Mouse (Mus musculus) heart, postnatal 0 days (tissue): ENCODE measurements around the gene Tmcc2. TPM values are rescaled to one million over a fixed set of nuclear protein-coding genes. Genes with fewer than 3 reads are reported as not detected.
"Not testable (repeated sequence)": the region's sequence is repeated elsewhere in the genome, so short reads cannot be mapped to it uniquely, and the experiment has no call there.

Experiments used
- ATAC-seq: fragments of 200-750 bp; cut with Nextera tagmentation; 2 replicates; pipeline ENCODE4 v1.8.0; 2017; ENCODE audit warnings: low read depth, moderate number of reproducible peaks, moderate library complexity; ENCODE audit not compliant: insufficient read depth
- DNase-seq: peaks from one replicate; pipeline ENCODE4 v3.0.0-alpha.2; 2016; ENCODE audit warnings: low spot score
- H3K27ac ChIP-seq: fragments of 300-500 bp; sonication (generic); 2 replicates; pipeline ENCODE4 v1.5.1; 2014; ENCODE audit warnings: low read depth, mild to moderate bottlenecking
- H3K27me3 ChIP-seq: fragments of 300-500 bp; sonication (generic); 2 replicates; pipeline ENCODE4 v1.6.1; 2014; ENCODE audit warnings: low read length, mixed read lengths; ENCODE audit not compliant: control insufficient read depth, insufficient read depth
- H3K36me3 ChIP-seq: fragments of 300-500 bp; sonication (generic); replicated peaks from 2 replicates; pipeline ENCODE4 v1.6.1; 2014; ENCODE audit warnings: low read length, mixed read lengths; ENCODE audit not compliant: control insufficient read depth, insufficient read depth
- H3K4me1 ChIP-seq: fragments of 300-500 bp; sonication (generic); 2 replicates; pipeline ENCODE4 v1.6.1; 2014; ENCODE audit warnings: antibody characterized with exemption; ENCODE audit not compliant: control insufficient read depth, insufficient read depth
- H3K4me2 ChIP-seq: fragments of 300-500 bp; sonication (generic); 2 replicates; pipeline ENCODE4 v1.6.1; 2014; ENCODE audit warnings: low read depth, mild to moderate bottlenecking, low read length, moderate library complexity
- H3K4me3 ChIP-seq: fragments of 300-500 bp; sonication (generic); 2 replicates; pipeline ENCODE4 v1.5.1; 2014; ENCODE audit warnings: low read depth, low read length
- H3K9ac ChIP-seq: fragments of 300-500 bp; sonication (generic); replicated peaks from 2 replicates; pipeline ENCODE4 v1.6.1; 2014; ENCODE audit warnings: low read depth, low read length, mixed read lengths
- H3K9me3 ChIP-seq: fragments of 300-500 bp; sonication (generic); replicated peaks from 2 replicates; pipeline ENCODE4 v1.6.1; 2016; ENCODE audit warnings: low read length; ENCODE audit not compliant: control insufficient read depth
- CTCF ChIP-seq: IDR thresholded peaks from 2 replicates; pipeline ENCODE4 v1.5.1; 2016; ENCODE audit warnings: antibody characterized with exemption, control low read depth, low read depth
- EP300 ChIP-seq: IDR thresholded peaks from 2 replicates; pipeline ENCODE4 v1.6.1; 2016; ENCODE audit warnings: antibody characterized with exemption, low read depth
- WGBS: fragments of 180-500 bp; shearing (Covaris S2); extraction: QIAGEN DNeasy Blood & Tissue Kit; methylation state at CpG from one replicate; pipeline ENCODE4 v1.1.7; 2014; 5-methylcytosine and 5-hydroxymethylcytosine counted together
- polyA plus RNA-seq: library from polyadenylated mRNA; unstranded; fragments of >200 nt; fragmentation: Nextera tagmentation; extraction: Ambion mirVana; gene quantifications from 2 replicates; pipeline ENCODE4 v1.2.1, GENCODE M21; 2015
- total RNA-seq: library from RNA; depleted of rRNA; stranded (reverse); fragments of >200 nt; gene quantifications from 2 replicates; pipeline ENCODE4 v1.2.3, GENCODE M21; 2014; ENCODE audit warnings: low replicate concordance

The Tmcc2 gene
- total and polyA plus RNA-seq, 2 experiments from 2014 or later: 6.5 to 20.4 TPM

DNA sequence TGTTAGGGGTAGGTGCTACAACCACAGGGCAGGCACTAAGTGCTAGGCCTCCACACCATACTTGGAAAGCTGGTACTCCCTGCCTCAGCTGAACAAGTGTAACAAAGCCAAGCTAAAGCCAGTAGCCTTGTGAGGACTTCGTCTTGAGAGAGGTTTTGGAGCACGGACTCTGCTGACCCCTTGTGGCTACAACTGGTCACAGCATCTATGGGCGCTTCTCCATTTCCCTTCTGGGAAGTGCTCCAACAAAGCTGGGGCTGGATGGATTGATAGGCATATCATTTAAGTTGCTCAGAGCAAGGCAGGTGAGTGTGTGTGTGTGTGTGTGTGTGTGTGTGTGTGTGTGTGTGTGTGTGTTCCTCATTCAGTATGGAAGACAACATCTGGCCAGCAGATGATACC, 35.2 kb downstream of the Tmcc2 start:
- WGBS: 3% methylated on average over 3 of the region's 3 CpGs
- ATAC-seq: peak; percentile 65
- H3K9me3 ChIP-seq: no peaks in the 10 kb centered on the region; the same call in 1 of the 2 replicates
- no peaks in the 10 kb centered on the region for H3K27me3 ChIP-seq
- peaks cover 12% of the 10 kb centered on the region for H3K4me1 ChIP-seq
- no peak overlapping the region for H3K4me3 ChIP-seq
- DNase-seq: peak; percentile 85
- no peak overlapping the region for H3K27ac ChIP-seq
- peaks cover 37% of the 10 kb centered on the region for H3K36me3 ChIP-seq
- no peak overlapping the region for H3K4me2 ChIP-seq
- no peak overlapping the region for H3K9ac ChIP-seq
- TF ChIP-seq EP300 (no peak; the same call in 1 of the 2 replicates), CTCF (peak; percentile 99)

DNA sequence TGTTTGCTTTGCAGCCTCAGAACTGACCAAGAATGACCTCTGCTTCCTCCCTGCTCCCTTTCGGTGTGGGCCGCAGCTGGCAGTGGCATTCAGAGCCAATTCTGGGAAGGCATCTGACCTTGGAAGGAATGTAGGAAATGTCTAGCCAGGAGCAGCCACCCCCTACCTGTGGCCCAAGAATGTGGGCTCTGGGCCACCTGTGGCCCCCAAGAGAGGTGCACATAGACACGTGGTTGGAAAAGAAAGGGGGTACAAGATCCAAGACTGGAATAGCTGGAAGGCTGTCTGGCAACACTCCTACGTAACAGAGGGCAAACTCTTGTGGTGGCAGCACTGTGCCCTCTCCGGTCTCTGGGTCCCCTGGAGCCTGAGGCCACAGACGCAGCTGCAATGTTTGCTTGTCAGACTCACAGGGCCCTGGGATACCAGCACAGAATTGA, 35.9 kb downstream of the Tmcc2 start:
- Histone ChIP-seq H3K36me3 (peaks cover 31% of the 10 kb centered on the region), H3K4me2 (no peak overlapping the region), H3K4me3 (no peak overlapping the region), H3K27me3 (no peaks in the 10 kb centered on the region), H3K9ac (no peak overlapping the region), H3K9me3 (no peaks in the 10 kb centered on the region; the same call in 1 of the 2 replicates), H3K4me1 (peaks cover 12% of the 10 kb centered on the region), H3K27ac (peak overlapping the region; percentile 45)
- TF ChIP-seq EP300: no peak
- no peak for TF ChIP-seq CTCF
- ATAC-seq: peak; percentile 56
- DNase-seq: no peak
- WGBS: 37% methylated on average over 6 of the region's 6 CpGs

DNA sequence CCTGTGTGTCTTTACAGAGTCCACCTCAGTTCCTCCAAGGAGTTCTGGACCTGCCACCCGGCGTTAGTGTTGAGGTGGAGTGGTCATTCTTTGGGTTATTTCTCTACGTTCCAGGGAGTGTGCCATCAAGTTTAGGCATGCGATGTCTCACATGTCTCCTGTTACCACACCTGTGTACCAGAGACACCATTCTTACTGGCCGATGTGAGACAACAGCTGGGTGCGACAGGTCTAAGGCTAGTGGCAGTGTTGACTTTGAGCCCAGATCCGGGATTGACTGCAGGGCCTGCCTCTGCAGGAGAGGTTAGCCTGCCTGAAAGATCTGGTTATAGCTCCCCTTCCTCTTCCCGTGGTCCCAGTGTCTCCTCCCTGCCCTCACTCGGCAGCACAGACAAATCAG, 36.8 kb downstream of the Tmcc2 start:
- peaks cover 23% of the 10 kb centered on the region; the same call in 1 of the 2 replicates for H3K36me3 ChIP-seq
- no peak overlapping the region for H3K9ac ChIP-seq
- DNase-seq (no peak), ATAC-seq (no peak)
- TF ChIP-seq CTCF: no peak
- H3K27ac ChIP-seq: no peak overlapping the region
- peaks cover 12% of the 10 kb centered on the region for H3K4me1 ChIP-seq
- no peak overlapping the region for H3K4me3 ChIP-seq
- 86% methylated on average over 9 of the region's 9 CpGs for WGBS
- no peaks in the 10 kb centered on the region for H3K27me3 ChIP-seq
- no peak overlapping the region for H3K4me2 ChIP-seq
- H3K9me3 ChIP-seq: no peaks in the 10 kb centered on the region; the same call in 1 of the 2 replicates

DNA sequence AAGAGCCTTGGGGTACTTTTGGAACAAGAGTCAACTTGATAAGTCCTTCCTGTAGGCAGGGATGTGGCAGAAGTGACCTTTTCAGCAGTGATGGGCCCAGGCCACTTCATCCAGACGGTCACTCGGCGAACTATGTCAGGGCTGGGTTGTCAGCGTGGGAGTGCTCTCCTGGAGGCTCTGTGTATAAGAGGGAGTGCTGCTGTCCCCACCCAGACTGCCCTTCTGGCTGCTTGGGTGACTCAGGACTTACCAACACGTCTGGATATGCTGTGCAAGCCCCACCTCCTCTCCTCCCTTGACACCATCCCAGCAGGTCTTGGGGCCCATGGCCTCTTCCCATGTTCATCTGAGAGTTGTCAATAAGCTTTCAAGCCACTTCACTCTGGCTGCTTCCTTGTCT, 37.7 kb downstream of the Tmcc2 start:
- Histone ChIP-seq H3K4me1 (peaks cover 12% of the 10 kb centered on the region), H3K27me3 (no peaks in the 10 kb centered on the region), H3K4me2 (no peak overlapping the region), H3K9me3 (no peaks in the 10 kb centered on the region; the same call in 1 of the 2 replicates), H3K36me3 (peaks cover 14% of the 10 kb centered on the region; the same call in 1 of the 2 replicates), H3K4me3 (no peak overlapping the region), H3K27ac (no peak overlapping the region), H3K9ac (no peak overlapping the region)
- DNase-seq (no peak), ATAC-seq (no peak)
- TF ChIP-seq CTCF (no peak), EP300 (no peak)
- WGBS: 35% methylated on average over 5 of the region's 5 CpGs

DNA sequence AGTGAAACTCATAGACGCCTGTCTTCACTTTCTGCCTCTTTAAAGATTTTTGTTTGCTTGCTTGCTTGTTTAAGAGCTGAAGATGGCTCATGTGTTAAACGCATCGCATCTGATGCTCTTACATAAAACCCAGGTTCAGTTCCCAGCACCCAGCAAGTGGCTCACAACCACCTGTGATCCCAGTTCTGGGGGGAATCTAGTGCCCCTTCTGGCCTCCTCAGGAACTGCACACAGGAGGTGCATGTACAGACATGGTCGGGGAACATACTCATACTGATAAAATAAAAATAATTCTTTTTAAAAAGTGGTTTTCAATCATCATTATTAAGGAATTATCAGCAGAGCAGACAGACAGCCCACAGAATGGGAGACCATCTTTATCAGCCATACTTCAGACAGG, 40.0 kb downstream of the Tmcc2 start:
- no peak overlapping the region for H3K4me3 ChIP-seq
- no peak for DNase-seq
- no peak overlapping the region for H3K27ac ChIP-seq
- no peak overlapping the region for H3K9ac ChIP-seq
- no peaks in the 10 kb centered on the region for H3K36me3 ChIP-seq
- no peaks in the 10 kb centered on the region; the same call in 1 of the 2 replicates for H3K9me3 ChIP-seq
- no peaks in the 10 kb centered on the region for H3K27me3 ChIP-seq
- 93% methylated on average over 4 of the region's 4 CpGs for WGBS
- no peak for ATAC-seq
- peaks cover 22% of the 10 kb centered on the region for H3K4me1 ChIP-seq
- TF ChIP-seq EP300: no peak
- TF ChIP-seq CTCF: no peak
- no peak overlapping the region for H3K4me2 ChIP-seq

DNA sequence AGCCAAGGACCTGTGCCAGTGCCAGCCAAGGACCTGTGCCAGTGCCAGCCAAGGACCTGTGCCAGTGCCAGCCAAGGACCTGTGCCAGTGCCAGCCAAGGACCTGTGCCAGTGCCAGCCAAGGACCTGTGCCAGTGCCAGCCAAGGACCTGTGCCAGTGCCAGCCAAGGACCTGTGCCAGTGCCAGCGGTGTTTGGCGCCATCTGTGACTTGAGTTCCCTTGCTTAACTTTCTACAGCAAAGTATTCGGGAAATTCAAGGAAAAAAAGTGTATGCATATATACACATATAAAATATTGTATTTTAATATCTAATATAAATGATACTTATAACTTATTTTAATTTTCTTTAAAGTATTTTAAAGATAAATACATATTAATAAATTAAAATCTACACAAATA, 41.5 kb downstream of the Tmcc2 start:
- H3K9ac ChIP-seq: not testable (repeated sequence)

DNA sequence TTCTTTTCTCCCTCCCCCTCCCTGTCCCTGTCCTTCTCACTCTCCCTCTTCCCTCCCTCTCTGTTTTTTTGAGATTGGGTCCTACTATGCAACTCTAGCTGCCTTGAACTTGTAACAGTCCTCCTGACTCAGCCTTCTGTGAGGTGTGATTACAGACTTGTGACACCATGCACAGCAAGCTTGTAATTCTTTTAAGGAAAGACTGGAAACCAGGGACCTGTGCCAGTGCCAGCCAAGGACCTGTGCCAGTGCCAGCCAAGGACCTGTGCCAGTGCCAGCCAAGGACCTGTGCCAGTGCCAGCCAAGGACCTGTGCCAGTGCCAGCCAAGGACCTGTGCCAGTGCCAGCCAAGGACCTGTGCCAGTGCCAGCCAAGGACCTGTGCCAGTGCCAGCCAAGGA, 42.0 kb downstream of the Tmcc2 start:
- H3K4me2 ChIP-seq, H3K4me3 ChIP-seq, H3K9ac ChIP-seq, H3K27ac ChIP-seq, H3K36me3 ChIP-seq, H3K9me3 ChIP-seq, H3K27me3 ChIP-seq, ATAC-seq, H3K4me1 ChIP-seq, DNase-seq: not testable (repeated sequence)

More for the DNA sequence above, 41.5 kb downstream of the Tmcc2 start:
- not testable (repeated sequence) for DNase-seq, H3K36me3 ChIP-seq, H3K27ac ChIP-seq, H3K9me3 ChIP-seq, H3K4me2 ChIP-seq, H3K27me3 ChIP-seq, H3K4me3 ChIP-seq, ATAC-seq
- peaks cover 14% of the 10 kb centered on the region for H3K4me1 ChIP-seq
- 89% methylated on average over 3 of the region's 3 CpGs for WGBS
